Mouse (Mus musculus) hindbrain, embryonic 15.5 days (tissue): ENCODE measurements around the gene Arl15. TPM values are rescaled to one million over a fixed set of nuclear protein-coding genes. Genes with fewer than 3 reads are reported as not detected.

ENCODE experiments used
- ATAC-seq: fragments of 200-750 bp; cut with Nextera tagmentation; 2 replicates; pipeline ENCODE4 v1.8.0; 2017; ENCODE audit warnings: low read depth, moderate number of reproducible peaks, moderate TSS enrichment; ENCODE audit not compliant: low FRiP score
- H3K27ac ChIP-seq: fragments of 300-500 bp; sonication (generic); replicated peaks from 2 replicates; pipeline ENCODE4 v1.5.1; 2015; ENCODE audit warnings: mild to moderate bottlenecking, inconsistent platforms
- H3K27me3 ChIP-seq: fragments of 300-500 bp; sonication (generic); 2 replicates; pipeline ENCODE4 v1.6.1; 2015; ENCODE audit warnings: control low read depth, inconsistent platforms
- H3K36me3 ChIP-seq: fragments of 300-500 bp; sonication (generic); 2 replicates; pipeline ENCODE4 v1.6.1; 2015; ENCODE audit warnings: control low read depth, inconsistent platforms
- H3K4me1 ChIP-seq: fragments of 300-500 bp; sonication (generic); replicated peaks from 2 replicates; pipeline ENCODE4 v1.6.1; 2015; ENCODE audit warnings: control low read depth, inconsistent platforms
- H3K4me2 ChIP-seq: fragments of 300-500 bp; sonication (generic); 2 replicates; pipeline ENCODE4 v1.6.1; 2015; ENCODE audit warnings: moderate library complexity, mild to moderate bottlenecking, inconsistent platforms
- H3K4me3 ChIP-seq: fragments of 300-500 bp; sonication (generic); 2 replicates; pipeline ENCODE4 v1.5.1; 2015; ENCODE audit warnings: mild to moderate bottlenecking, inconsistent platforms
- H3K9ac ChIP-seq: fragments of 300-500 bp; sonication (generic); 2 replicates; pipeline ENCODE4 v1.6.1; 2015; ENCODE audit warnings: inconsistent platforms
- H3K9me3 ChIP-seq: fragments of 300-500 bp; sonication (generic); 2 replicates; pipeline ENCODE4 v1.6.1; 2016; ENCODE audit warnings: control low read depth, inconsistent platforms
- WGBS: fragments of 180-500 bp; shearing (Covaris S2); methylation state at CpG from one replicate; pipeline ENCODE4 v1.1.7; 2015; 5-methylcytosine and 5-hydroxymethylcytosine counted together
- polyA plus RNA-seq: library from polyadenylated mRNA; unstranded; fragments of >200 nt; fragmentation: Nextera tagmentation; extraction: Ambion mirVana; gene quantifications from 2 replicates; pipeline ENCODE4 v1.2.1, GENCODE M21; 2015

Gene Arl15
- polyA plus RNA-seq, 1 experiment from 2014 or later: 13.8 TPM

DNA sequence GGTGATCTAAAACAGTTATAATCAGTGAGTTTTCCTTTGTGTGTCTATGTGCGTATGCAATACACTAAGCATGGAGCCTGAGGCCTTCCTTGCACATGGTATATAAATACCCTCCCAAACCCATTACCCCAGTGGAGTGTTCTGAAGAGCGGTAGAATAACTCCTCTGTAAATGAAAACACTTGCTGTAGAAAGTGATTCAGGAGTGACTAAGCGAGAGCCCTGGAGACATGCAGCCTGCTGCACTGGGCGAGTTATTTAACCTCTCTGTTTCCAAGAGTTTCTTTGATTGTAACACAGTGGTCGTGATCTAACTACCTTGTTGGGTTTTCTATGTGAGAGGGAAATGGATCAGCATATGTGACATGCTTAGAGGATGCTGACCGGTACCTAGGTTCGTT is 266.9 kb downstream of the Arl15 start:
- H3K9me3 ChIP-seq: no peaks in the 10 kb centered on the region
- 91% methylated on average over 7 of the region's 7 CpGs for WGBS

DNA sequence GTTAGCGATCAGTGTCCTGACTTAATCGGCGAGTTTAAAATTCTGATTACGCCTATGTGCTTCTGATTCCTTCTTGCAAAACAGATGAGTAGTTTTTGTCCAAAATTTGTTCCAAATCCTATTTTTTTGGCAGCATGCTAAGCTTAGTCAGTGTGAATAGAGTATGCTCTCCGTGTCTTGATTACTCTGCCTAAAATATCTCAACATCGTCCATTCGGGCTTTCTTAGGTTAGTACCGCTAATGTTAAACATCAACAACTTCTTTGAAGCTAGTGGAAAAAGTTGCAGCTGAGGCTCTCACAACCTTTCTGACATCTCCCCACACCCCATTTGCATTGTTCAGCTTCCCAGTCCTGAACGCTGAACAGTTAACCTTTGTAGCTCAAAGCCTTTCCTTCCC is 269.8 kb downstream of the Arl15 start:
- no peak for ATAC-seq
- WGBS: 86% methylated on average over 9 of the region's 9 CpGs
- H3K9ac ChIP-seq: no peak overlapping the region

More for the DNA sequence above, 266.9 kb downstream of the Arl15 start:
- H3K36me3 ChIP-seq: no peaks in the 10 kb centered on the region
- H3K4me1 ChIP-seq: no peaks in the 10 kb centered on the region
- no peak overlapping the region for H3K4me3 ChIP-seq
- no peak overlapping the region for H3K27ac ChIP-seq
- H3K9ac ChIP-seq: no peak overlapping the region
- H3K4me2 ChIP-seq: no peak overlapping the region
- no peaks in the 10 kb centered on the region for H3K27me3 ChIP-seq
- ATAC-seq: no peak

DNA sequence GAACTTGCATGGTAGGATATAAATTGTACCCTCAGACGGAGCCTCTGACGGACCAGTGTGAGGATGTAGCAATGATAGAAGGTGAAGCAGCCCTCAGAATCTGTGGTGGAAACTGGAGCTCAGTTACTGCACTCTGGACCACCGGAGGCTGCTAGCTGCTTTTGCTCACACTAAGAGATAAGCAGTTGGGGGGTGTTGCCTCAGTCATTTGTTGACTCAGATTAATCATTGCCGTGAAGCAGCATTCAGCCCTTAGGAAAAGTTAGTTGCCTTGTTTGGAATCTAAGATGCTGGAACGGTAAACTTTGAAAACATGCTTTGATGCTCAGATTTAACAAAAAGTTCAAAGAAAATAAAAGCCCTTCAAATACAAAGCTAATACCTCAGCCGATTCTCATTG is 270.7 kb downstream of the Arl15 start:
- no peak overlapping the region for H3K27ac ChIP-seq
- H3K9ac ChIP-seq: no peak overlapping the region
- H3K4me2 ChIP-seq: no peak overlapping the region
- no peaks in the 10 kb centered on the region for H3K36me3 ChIP-seq
- H3K4me1 ChIP-seq: no peaks in the 10 kb centered on the region
- no peak for ATAC-seq
- WGBS: 59% methylated on average over 6 of the region's 6 CpGs
- H3K27me3 ChIP-seq: no peaks in the 10 kb centered on the region
- H3K4me3 ChIP-seq: no peak overlapping the region
- H3K9me3 ChIP-seq: no peaks in the 10 kb centered on the region

More for the DNA sequence above, 269.8 kb downstream of the Arl15 start:
- H3K4me1 ChIP-seq: no peaks in the 10 kb centered on the region
- H3K4me3 ChIP-seq: no peak overlapping the region
- no peaks in the 10 kb centered on the region for H3K36me3 ChIP-seq
- H3K9me3 ChIP-seq: no peaks in the 10 kb centered on the region
- no peak overlapping the region for H3K4me2 ChIP-seq
- H3K27ac ChIP-seq: no peak overlapping the region
- no peaks in the 10 kb centered on the region for H3K27me3 ChIP-seq

DNA sequence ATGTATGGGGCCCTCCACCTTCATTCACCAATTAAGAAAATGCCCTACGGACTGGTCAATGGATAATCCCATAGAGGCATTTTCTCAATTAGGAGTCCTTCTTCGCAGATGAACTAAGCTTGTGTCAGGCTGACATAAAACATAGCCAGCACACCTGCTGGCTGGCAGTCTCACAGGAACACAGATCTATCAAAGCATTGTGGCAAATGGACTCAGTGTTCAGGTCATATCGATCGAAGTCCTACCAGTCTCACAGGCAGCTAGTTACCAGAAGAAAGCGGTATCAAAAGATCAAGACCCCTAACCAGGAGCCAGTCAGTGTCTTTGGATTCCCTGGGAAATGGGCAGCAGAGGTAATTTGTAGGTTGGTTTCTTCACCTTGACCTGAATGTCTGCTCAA is 274.1 kb downstream of the Arl15 start:
- H3K4me2 ChIP-seq: no peak overlapping the region
- H3K9ac ChIP-seq: no peak overlapping the region
- no peaks in the 10 kb centered on the region for H3K27me3 ChIP-seq
- H3K27ac ChIP-seq: no peak overlapping the region
- H3K4me1 ChIP-seq: no peaks in the 10 kb centered on the region
- H3K4me3 ChIP-seq: no peak overlapping the region
- ATAC-seq: no peak
- H3K36me3 ChIP-seq: no peaks in the 10 kb centered on the region
- H3K9me3 ChIP-seq: no peaks in the 10 kb centered on the region
- 93% methylated on average over 5 of the region's 5 CpGs for WGBS

DNA sequence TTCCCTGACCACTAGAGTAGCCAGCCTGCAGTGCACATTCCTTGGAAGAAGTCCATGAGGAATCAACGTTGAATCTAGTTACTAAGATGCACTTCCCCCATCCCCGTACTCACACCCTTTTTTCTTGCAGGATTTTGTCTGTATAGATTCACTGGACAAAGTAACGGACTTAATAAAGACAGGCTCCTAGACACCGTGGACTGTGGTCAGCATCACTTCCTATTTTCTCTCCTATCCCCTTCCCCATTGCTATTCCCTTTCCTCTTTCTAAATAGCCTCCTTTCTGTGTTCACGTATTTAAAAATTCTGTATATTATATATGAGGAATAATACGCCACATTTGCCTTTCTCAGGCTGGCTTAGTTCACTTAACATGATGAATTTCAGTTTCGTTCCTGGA is 277.1 kb downstream of the Arl15 start:
- H3K9me3 ChIP-seq: no peaks in the 10 kb centered on the region
- H3K9ac ChIP-seq: no peak overlapping the region
- WGBS: 96% methylated on average over 7 of the region's 7 CpGs
- H3K4me2 ChIP-seq: no peak overlapping the region
- H3K4me3 ChIP-seq: no peak overlapping the region
- H3K27me3 ChIP-seq: no peaks in the 10 kb centered on the region
- no peaks in the 10 kb centered on the region for H3K4me1 ChIP-seq
- ATAC-seq: no peak
- no peaks in the 10 kb centered on the region for H3K36me3 ChIP-seq
- no peak overlapping the region for H3K27ac ChIP-seq

DNA sequence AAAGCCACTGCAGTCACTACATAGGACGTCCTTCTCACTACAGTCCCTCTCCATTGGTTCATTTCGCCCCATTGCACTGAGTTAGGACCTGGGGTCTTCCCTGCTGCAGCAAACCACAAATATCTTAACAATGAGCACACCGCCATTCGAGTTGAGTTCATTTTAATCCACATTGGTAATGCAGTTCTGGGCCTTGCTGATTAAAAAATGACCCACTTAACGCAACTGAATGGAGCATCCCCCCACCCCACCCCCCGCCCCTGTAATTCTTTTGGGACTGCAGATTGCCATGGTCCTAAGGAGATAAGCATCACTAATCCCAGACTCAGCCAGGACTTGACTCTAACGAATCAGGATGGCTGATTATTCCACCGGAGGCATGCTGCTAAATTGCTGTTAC is 280.2 kb downstream of the Arl15 start:
- no peaks in the 10 kb centered on the region for H3K9me3 ChIP-seq
- H3K4me2 ChIP-seq: no peak overlapping the region
- 39% methylated on average over 8 of the region's 8 CpGs for WGBS
- H3K9ac ChIP-seq: no peak overlapping the region
- H3K36me3 ChIP-seq: no peaks in the 10 kb centered on the region
- H3K27me3 ChIP-seq: no peaks in the 10 kb centered on the region
- H3K4me1 ChIP-seq: peaks cover 13% of the 10 kb centered on the region; the same call in 1 of the 2 replicates
- no peak overlapping the region for H3K4me3 ChIP-seq
- ATAC-seq: no peak
- no peak overlapping the region for H3K27ac ChIP-seq

DNA sequence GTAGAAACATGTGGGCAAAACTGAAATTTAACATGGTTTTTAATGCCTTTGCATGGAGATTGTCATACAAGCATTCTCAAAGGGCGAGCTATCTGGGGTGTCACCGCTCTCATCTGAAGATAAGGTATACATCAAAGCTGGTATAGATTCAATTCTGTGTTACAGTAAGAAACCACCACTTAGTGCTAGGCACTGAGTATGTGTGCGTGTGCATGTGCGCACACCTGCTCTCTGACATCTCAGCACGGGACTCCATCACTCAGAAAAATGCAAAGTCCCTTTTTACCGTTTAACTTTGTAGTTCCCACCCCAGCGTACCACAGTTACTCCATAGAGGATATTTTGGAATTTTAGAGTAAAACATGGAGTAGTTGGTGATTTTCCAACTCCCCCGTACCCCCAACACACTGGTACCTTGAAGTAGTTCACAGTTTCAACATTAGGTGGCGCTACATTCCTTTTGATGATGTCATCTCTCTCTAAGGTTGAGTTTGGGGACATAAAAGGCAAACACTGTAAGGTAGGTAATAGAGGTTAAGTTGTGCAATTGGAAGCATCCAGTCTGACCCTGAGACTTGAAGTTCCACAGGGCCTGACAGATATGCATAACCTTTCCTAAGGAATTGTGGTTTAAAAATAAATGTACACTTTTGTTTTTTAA is 281.5 kb downstream of the Arl15 start:
- WGBS: 70% methylated on average over 9 of the region's 9 CpGs
- no peak overlapping the region for H3K27ac ChIP-seq
- no peaks in the 10 kb centered on the region for H3K36me3 ChIP-seq
- no peak overlapping the region for H3K9ac ChIP-seq
- no peak for ATAC-seq
- H3K9me3 ChIP-seq: no peaks in the 10 kb centered on the region
- H3K4me2 ChIP-seq: no peak overlapping the region
- no peaks in the 10 kb centered on the region for H3K27me3 ChIP-seq
- no peak overlapping the region for H3K4me3 ChIP-seq
- H3K4me1 ChIP-seq: peaks cover 13% of the 10 kb centered on the region; the same call in 1 of the 2 replicates

DNA sequence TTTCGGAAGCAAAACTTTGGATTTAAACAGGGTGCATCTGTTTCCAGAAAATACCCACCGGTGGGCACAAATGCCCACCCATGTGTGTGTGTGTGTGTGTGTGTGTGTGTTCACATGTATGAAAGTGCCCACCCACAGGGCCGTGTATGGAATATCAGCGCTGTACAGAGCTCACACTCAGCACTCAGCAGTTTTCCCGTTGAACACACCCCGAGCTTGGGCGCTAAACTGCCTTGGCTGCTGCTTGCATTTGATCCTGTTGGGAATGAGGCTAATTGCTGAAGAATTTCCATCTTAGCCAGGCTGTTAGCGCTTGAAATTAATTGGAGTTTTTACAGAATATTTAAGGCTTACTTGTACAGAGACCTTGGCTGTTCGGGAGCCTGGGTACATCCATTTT is 282.9 kb downstream of the Arl15 start:
- H3K4me2 ChIP-seq: no peak overlapping the region
- no peak overlapping the region for H3K9ac ChIP-seq
- ATAC-seq: no peak
- H3K36me3 ChIP-seq: no peaks in the 10 kb centered on the region
- H3K27ac ChIP-seq: no peak overlapping the region
- H3K27me3 ChIP-seq: no peaks in the 10 kb centered on the region
- H3K4me3 ChIP-seq: no peak overlapping the region
- WGBS: 71% methylated on average over 9 of the region's 9 CpGs
- H3K4me1 ChIP-seq: peaks cover 13% of the 10 kb centered on the region; the same call in 1 of the 2 replicates
- no peaks in the 10 kb centered on the region for H3K9me3 ChIP-seq

DNA sequence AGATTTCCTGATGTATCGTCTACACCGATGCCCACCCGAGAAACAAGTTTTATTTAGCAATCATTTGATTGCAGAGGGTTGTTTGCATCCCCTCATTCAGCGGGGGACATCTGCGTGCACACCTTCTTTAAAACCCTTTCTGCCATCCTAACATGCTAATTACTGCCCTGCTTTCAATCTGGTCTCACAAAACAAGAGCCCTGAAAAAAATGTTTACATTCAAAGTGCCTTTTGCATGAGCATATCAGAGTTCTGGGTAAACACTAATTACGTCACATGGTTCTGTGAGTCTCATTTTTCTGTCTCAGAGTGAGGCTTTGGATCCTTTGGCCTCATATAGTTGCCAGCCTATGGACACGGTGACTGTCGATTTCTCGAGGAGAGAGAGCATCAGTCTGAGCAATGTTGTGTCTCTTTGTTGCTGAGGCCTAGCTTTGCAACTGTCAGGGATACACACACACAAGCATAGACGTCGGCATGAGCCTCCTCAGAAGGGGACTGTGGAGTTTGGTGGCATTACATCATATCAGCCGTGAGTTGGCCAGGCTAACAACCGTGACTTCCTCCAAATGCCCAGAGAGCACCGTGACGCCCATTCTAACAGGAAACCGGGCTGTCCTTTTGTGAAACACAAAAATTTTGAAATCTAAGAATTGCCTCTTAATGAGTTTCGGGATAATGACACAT is 283.4 kb downstream of the Arl15 start:
- no peaks in the 10 kb centered on the region for H3K9me3 ChIP-seq
- WGBS: 41% methylated on average over 17 of the region's 17 CpGs
- H3K27me3 ChIP-seq: no peaks in the 10 kb centered on the region
- H3K36me3 ChIP-seq: no peaks in the 10 kb centered on the region
- no peak; the same call in 1 of the 2 replicates for ATAC-seq
- no peak overlapping the region for H3K4me3 ChIP-seq
- H3K4me2 ChIP-seq: no peak overlapping the region
- no peak overlapping the region for H3K27ac ChIP-seq
- H3K9ac ChIP-seq: no peak overlapping the region
- H3K4me1 ChIP-seq: peaks cover 13% of the 10 kb centered on the region; the same call in 1 of the 2 replicates

DNA sequence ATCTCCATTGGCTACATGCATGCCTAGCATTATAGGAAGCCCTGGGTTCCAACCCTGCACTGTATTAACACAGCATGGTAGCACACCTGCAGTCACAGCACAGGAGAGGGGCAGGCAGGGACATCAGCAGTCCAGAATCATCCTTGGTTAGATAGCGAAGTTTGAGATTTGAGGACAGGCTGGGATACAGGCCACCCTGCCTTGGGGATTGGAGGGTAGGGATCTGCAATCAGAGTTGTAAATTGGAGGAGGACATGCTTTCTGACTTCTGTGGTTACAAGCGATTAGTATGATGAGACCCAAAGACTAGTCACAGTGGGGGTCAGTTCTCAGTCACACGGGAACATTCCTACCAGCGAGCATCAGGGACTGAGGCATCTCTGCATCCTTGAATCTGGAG is 284.5 kb downstream of the Arl15 start:
- Histone ChIP-seq H3K4me1 (peaks cover 13% of the 10 kb centered on the region; the same call in 1 of the 2 replicates), H3K27me3 (no peaks in the 10 kb centered on the region), H3K9ac (no peak overlapping the region), H3K4me3 (no peak overlapping the region), H3K4me2 (no peak overlapping the region), H3K27ac (no peak overlapping the region), H3K36me3 (no peaks in the 10 kb centered on the region), H3K9me3 (no peaks in the 10 kb centered on the region)
- WGBS: 73% methylated on average over 4 of the region's 4 CpGs
- no peak for ATAC-seq

DNA sequence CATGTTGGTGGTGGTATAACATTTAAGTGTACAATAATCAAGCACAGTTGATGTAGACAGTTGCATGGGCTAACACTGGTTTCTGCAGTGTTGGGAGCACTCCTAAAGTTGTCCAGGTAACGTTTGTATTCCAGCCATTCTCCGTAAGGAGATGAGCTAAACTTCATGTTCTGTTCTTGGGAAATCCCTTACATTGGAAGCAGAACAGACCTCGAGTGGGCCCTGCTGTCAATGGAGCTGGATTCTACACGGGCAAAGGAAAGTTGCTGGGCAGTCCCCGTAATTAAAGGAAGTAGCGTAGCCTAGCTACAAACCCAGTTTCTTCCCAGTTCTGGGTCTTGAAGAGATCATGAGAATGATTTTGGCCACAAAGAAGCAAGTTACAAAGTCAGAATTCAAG is 285.4 kb downstream of the Arl15 start:
- WGBS: 92% methylated on average over 6 of the region's 6 CpGs
- H3K4me2 ChIP-seq: no peak overlapping the region
- H3K36me3 ChIP-seq: no peaks in the 10 kb centered on the region
- H3K4me1 ChIP-seq: peaks cover 13% of the 10 kb centered on the region; the same call in 1 of the 2 replicates
- H3K27me3 ChIP-seq: no peaks in the 10 kb centered on the region
- no peak for ATAC-seq
- H3K9me3 ChIP-seq: no peaks in the 10 kb centered on the region
- no peak overlapping the region for H3K4me3 ChIP-seq
- H3K27ac ChIP-seq: no peak overlapping the region
- H3K9ac ChIP-seq: no peak overlapping the region

DNA sequence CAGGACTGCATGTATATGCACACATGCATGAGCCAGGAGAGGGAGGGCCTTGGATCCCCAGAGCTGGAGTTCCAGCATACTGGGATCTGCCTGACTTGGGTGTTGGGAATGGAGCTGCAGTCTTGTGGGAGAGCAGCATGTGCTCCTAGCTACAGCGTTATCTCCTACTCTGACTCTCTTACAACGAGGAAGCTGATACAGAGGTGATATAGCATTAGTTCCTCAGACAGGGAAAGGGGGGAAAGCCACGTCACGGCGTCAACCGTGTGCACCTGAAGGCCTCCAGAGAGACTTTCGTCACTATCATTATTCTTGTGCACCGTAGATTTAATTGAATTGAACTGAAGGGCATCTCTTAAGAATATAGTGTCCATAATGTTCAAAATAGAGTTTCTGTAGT is 286.2 kb downstream of the Arl15 start:
- Histone ChIP-seq H3K4me1 (peaks cover 13% of the 10 kb centered on the region; the same call in 1 of the 2 replicates), H3K9me3 (no peaks in the 10 kb centered on the region), H3K36me3 (no peaks in the 10 kb centered on the region), H3K4me2 (no peak overlapping the region), H3K27me3 (no peaks in the 10 kb centered on the region), H3K9ac (no peak overlapping the region), H3K4me3 (no peak overlapping the region), H3K27ac (no peak overlapping the region)
- ATAC-seq: no peak
- WGBS: 81% methylated on average over 8 of the region's 8 CpGs
